Mouse (Mus musculus) right cerebral cortex, postnatal 4 days (tissue): Measurements from ENCODE around the gene Ppp1r12b.

ENCODE experiments used
- DNase-seq: peaks from one replicate; pipeline ENCODE4 v3.0.0-alpha.2; 2022

Ppp1r12b gene

DNA sequence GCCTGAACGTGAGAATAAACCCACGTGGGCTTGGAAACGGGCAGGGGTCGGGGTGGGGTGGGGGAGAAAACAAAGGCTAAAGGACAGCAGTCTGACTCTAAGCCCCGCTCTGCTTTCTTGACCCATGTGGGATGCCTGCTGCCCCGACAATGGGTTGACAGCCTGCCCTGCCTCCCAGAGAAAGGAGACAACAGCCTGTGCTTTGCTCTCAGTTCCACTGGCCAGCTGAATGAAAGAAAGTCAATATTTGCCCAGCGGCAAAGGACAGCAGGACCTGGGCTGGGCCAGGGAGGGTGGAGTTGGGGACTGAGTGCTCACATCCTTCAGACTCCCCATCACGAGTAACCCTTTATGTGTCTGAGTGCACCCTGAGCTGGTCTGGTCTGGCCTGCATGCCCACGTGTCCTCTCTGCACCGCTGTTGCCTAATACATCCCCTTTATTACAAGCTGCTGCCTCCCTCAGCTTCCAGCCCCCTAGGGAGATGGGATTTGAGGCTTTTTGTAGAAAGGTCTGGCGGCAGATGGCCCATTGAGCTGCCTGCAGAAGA is 242.2 kb downstream of the Ppp1r12b start:
- no peak for DNase-seq

DNA sequence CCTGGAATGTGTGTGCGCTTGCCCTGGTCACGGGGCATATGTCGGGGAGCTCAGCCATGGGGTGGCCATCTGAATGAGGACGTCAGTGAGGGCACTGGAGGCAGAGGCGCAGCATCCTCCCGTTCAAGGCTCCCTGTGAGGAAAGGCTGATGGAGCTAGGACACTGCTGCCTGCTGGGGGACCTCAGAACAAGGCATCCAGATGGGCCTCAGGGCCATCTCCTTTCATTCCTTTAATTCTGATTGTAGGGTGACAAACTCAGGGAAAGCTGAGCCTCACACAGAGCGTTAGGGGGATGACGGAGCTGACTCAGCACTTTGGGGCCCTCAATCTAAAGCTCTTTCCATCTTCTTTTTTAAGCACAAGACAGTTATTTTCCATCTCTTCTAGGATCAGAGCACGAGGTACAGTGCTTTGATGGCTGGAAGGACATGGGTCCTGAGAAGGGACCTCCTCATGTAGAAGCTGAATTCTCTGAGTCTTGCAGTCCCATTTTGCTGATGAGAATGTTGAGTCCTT is 242.9 kb downstream of the Ppp1r12b start:
- no peak for DNase-seq

DNA sequence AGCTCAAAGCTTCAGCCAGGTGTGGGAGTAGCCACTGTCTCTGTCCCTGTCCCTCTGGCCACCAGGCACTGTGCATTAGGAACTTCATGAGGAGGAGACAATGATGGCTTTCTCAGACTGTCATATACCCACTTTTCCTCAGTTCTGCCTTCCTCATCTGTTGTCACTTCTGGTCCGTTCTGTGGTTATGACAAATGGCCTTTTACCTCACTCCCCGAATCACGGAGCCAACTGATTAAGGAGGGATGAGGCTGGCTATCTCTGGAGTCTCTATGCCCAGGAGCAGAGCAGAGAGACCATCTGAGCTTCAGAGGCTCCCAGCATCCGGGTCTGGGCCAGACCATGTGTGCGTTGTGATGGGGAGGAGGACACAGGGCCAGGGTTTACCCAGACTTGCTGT is 244.1 kb downstream of the Ppp1r12b start:
- DNase-seq, result no peak

DNA sequence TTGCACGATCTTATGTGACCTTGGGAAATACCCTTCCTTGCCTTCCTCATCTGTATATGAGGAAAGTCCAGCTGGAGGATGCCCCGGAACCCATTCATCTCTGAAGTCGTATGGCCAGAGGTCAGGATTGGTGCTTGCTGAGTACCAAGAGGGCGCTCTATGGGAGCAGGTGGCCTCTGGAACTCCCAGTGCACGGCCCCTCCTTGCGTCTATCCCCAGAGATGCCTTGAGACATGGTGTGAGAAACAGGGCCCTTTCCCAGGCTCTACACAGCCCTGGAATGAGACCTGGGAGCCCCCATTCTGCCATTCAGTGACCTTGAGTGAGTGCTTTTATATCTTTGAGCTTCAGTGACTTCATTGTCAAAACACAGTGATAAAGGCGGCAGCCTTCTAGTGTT is 244.7 kb downstream of the Ppp1r12b start:
- DNase-seq, result no peak

DNA sequence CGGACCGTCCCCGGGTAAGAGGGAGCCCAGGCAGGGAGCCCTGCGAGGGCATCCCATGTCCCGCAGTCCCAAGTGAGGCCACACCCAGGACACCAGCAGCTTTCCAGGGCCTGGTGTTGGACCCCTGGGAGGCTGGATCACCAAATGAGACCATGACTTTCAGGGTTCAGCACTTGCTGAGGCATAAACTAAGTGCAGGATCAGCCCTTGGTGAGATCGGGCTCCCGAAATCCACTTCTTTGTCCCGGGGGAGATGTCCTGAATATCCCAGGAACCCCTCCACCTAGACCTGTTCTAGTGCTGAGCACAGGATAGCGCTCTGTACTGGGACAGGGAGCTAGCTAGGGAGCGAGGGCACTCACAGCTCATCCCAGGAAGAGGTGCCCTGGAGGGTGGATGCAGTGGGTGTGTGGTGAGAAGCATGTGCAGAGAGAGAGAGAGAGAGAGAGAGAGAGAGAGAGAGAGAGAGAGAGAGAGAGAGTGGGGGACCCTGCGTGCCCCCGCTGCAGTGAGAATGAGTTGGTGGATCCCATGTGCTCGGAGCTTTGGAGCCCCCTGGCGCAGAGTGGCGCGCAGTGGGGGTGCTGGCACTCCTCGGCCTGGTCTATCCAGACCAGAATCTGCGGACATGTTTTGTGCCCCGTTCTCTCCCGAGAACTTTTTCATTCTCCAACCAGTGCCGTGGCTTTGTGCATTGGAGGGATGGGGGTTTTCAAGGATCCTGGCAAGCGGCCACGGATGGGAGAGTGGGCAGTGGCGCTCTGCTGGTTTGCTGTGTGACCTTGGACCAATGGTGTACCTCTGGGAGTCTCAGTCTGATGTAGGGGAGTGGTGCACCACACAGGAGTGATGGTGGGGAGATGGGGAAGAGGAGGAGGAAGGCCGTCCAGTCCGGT is 246.1 kb downstream of the Ppp1r12b start:
- DNase-seq, result peak; percentile 18

DNA sequence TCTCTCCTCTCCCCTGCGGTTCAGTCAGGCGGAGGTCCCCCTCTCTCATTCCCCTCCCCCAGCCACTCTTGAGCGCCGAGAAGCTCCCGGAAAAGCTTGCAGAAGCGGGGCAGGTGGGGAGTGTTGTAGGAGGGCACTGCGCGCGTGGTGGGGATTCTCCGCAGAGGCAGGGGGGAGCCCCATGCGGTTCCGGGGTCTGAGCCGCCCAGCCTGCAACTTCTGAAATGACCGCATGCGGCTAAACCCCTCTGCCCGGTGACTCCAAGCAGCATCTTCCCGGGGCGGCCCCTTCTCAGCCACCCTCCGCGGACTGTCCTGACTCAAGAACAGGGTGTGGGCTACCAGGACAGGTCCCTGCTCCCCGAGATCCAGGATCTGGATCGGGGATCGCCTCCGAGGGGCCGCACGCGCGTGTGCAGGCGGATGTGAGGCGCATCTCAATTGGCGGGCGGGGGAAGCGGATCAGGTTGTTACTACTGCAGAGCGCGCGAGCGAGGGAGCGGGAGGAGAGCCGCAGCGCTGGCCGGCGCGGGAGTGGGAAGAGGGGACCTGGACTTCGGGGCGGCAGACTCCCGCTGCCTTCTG is 246.8 kb downstream of the Ppp1r12b start:
- peak; percentile 62 for DNase-seq

DNA sequence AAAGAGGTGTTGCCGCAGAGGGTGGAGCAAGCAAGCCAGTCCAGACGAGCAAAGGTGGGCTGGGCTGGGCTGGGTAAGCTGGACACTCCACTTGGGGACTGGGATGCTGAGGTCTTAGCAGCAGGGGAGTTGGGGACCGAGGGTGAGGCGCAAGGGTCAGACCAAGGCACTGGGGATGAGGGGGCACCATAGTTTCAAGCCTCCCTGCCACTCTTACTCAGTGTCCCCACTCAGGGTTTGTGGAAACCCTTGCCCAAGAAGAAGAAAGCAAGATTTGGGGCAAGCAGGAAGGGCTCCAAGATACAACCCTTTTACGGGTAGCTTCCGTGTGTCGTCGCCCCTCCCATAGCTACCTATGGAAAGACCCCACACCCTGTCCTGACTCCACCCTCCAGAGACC is 247.5 kb downstream of the Ppp1r12b start:
- DNase-seq, result no peak

DNA sequence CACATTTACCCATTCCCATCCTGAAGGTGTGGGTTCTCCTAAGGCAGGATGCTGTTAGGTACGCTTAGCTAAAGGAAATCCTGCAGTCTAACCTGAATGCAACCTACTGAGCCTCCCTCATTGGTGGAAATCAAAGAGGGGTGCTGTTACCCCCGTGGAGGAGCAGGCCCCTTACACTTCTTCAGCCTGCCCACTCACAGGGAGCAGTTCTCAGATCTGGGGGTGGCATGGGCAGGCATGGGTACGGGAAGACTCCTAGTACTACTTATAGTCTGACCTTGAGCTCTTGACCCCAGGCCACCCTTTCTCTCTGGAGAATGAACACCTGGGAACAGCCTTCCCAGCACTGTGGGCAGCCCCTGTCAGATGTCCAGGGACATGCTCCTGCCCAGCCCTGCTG is 248.2 kb downstream of the Ppp1r12b start:
- DNase-seq, result no peak

DNA sequence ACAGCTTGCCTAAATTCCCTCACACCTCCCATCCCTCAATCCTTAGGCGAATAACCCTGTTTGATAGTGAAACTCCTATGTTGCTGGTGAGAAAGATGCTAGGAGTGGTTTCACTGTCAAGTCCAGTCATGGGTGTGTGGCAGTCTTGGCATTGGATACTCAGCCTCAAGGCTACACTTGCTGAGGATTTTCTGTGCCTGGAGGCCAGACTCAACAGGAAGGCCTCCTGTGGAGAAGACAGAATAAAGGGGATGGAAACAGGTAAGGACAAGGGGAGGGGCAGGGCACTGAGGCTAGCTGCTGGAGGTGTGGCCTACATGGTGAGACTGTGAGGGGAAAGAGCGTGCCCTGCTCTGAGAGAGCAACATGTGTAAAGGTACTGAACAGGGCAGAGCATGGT is 249.2 kb downstream of the Ppp1r12b start:
- no peak for DNase-seq
